In the genomic region with DNA sequence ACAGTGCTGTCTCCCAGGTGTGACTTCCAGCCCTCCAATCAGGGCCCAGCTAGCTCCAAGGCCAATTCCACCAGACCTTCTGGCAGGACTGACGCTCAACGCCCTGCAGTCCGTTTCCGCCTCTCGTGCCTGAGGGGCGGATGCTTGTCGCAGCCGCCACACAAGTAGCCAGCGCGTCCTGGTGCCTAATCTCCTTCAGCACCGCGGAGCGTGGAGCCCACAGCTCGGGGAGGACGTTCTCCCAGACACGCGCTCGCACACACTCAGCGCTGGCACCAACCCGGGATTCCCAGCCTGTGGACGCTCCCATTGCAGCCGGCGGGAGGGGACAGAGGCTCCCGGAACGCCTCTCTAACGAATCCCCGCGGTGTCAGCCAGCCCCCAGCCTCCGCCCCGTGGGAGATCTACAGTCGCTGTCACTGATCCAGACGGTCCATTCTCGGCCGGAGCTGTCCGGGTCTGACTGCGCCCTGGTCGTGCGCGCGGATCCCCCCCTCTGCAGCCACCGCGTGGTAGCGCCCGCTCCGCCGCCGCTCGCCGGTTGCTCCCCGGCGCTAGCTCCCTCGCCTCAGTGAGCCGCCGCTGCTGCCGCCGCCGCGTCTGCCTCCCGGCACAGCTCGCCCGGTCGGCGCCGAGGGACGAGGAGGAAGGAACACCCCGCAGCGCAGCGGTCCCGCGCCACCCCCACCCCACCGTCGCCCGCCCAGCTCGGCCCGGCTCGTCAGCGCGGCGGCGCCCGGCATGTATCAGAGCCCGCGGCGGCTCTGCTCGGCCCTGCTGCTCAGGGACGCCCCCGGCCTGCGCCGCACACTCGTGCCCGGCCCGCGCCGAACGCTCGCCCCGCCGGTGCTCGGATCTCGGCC, we compare ENCODE assay signal across 7 mouse cellular contexts. TPM values are rescaled to one million over a fixed set of nuclear protein-coding genes. Genes with fewer than 3 reads are reported as not detected.
DNase-seq lines count a peak whose midpoint lies in the region; ATAC-seq and TF ChIP-seq lines count a peak whose summit lies in the region.

Gene Noct, plus strand, starts transcription at position 85 of the 863 bp plus-strand sequence.

- no peaks in the 10 kb centered on the region for H3K9me3 ChIP-seq in intestine, postnatal 0 days (ENCODE audit: control insufficient read depth)
- H3K9me3 ChIP-seq in midbrain, embryonic 12.5 days: no peaks in the 10 kb centered on the region

- peak within 1 kb of the TSS; percentile 98 for H3K27ac ChIP-seq in intestine, postnatal 0 days (ENCODE audit: low read depth, low read length)
- peak within 1 kb of the TSS; percentile 96 for H3K27ac ChIP-seq in midbrain, embryonic 12.5 days (replicated peaks)
- peak within 1 kb of the TSS; percentile 96 for H3K27ac ChIP-seq in small intestine, adult 2 months (ENCODE audit: insufficient read depth, low read depth, low read length)

- H3K4me1 ChIP-seq in intestine, postnatal 0 days (replicated peaks; ENCODE audit: control insufficient read depth, insufficient read depth, low read length): no peaks in the 10 kb centered on the region; the same call in 1 of the 2 replicates
- H3K4me1 ChIP-seq in midbrain, embryonic 12.5 days: peaks cover 20% of the 10 kb centered on the region
- peaks cover 12% of the 10 kb centered on the region; the same call in 1 of the 2 replicates for H3K4me1 ChIP-seq in small intestine, adult 2 months (ENCODE audit: control insufficient read depth, insufficient read depth, insufficient read length, low read length)

- peak; percentile 81 for DNase-seq in adrenal gland, adult 8-10 months
- DNase-seq in embryo, embryonic 9.5 days (ENCODE audit: extremely low spot score): peak; percentile 93
- no peak for DNase-seq in gonadal fat pad, adult 2 months (ENCODE audit: low read depth)
- peak; percentile 92 for DNase-seq in left cerebral cortex, postnatal 4 days

- peak within 1 kb of the TSS; percentile 87 for H3K4me3 ChIP-seq in intestine, postnatal 0 days (ENCODE audit: low read depth, low read length)
- peak within 1 kb of the TSS; percentile 91 for H3K4me3 ChIP-seq in midbrain, embryonic 12.5 days
- peak within 1 kb of the TSS; percentile 100 for H3K4me3 ChIP-seq in small intestine, adult 2 months (ENCODE audit: low read depth, low read length)

- H3K27me3 ChIP-seq in intestine, postnatal 0 days (replicated peaks; ENCODE audit: control insufficient read depth, insufficient read depth, low read length): no peaks in the 10 kb centered on the region
- peaks cover 8% of the 10 kb centered on the region; the same call in 1 of the 2 replicates for H3K27me3 ChIP-seq in midbrain, embryonic 12.5 days
- no peaks in the 10 kb centered on the region for H3K27me3 ChIP-seq in small intestine, adult 2 months (ENCODE audit: control insufficient read depth, insufficient read depth, low read length)

- peak within 1 kb of the TSS; percentile 89 for H3K9ac ChIP-seq in intestine, postnatal 0 days (ENCODE audit: low read depth, low read length)
- H3K9ac ChIP-seq in midbrain, embryonic 12.5 days (replicated peaks): peak within 1 kb of the TSS; percentile 94

- H3K36me3 ChIP-seq in intestine, postnatal 0 days (ENCODE audit: control insufficient read depth, insufficient read depth): no peaks in the 10 kb centered on the region
- H3K36me3 ChIP-seq in midbrain, embryonic 12.5 days: no peaks in the 10 kb centered on the region
- 0 out of 2 replicates have a peak, but pooled peaks cover 4% of the 10 kb centered on the region for H3K36me3 ChIP-seq in small intestine, adult 2 months (ENCODE audit: control insufficient read depth, insufficient read depth, low read length)

- no peak for TF ChIP-seq CTCF in intestine, postnatal 0 days (IDR thresholded peaks at IDR 0.05; ENCODE audit: low read depth)
- TF ChIP-seq CTCF in small intestine, adult 2 months (IDR thresholded peaks at IDR 0.05; ENCODE audit: extremely low read depth, insufficient read length, insufficient replicate concordance, low read depth, low read length): no peak

- intact Hi-C loops in left cerebral cortex, postnatal 4 days (cut with DNase I): no loop called here

- peak; percentile 70 for TF ChIP-seq POLR2A in small intestine, adult 2 months (IDR thresholded peaks at IDR 0.05; ENCODE audit: low read depth, low read length)

- peak; percentile 80 for ATAC-seq in intestine, postnatal 0 days
- ATAC-seq in midbrain, embryonic 12.5 days (ENCODE audit: low FRiP score, low read depth): peak; percentile 93

- H3K4me2 ChIP-seq in intestine, postnatal 0 days (replicated peaks; ENCODE audit: low read depth): peak within 1 kb of the TSS; percentile 95
- H3K4me2 ChIP-seq in midbrain, embryonic 12.5 days (replicated peaks): peak within 1 kb of the TSS; percentile 78

- under 1% methylated on average over 92 of the region's 100 CpGs for WGBS in intestine, postnatal 0 days
- WGBS in midbrain, embryonic 12.5 days: under 1% methylated on average over 71 of the region's 100 CpGs
- under 1% methylated on average over 97 of the region's 100 CpGs for WGBS in small intestine, adult 2 months

RNA-seq across cellular contexts. Expression of gene Noct, which starts in this region (rescaled TPM):
- 10 to 100 TPM; 12.8 to 16.4 (median 14.1) TPM for total RNA-seq in adrenal gland, adult 8-10 months (2022)
- 14.4 and 18.1 TPM in 2 replicates for polyA plus RNA-seq in gonadal fat pad, adult 2 months (2012; rRNA removed)
- 11.3 and 12.0 TPM in 2 replicates for polyA plus RNA-seq in intestine, postnatal 0 days (2015; fragmentation: Nextera tagmentation; extraction: Ambion mirVana)
- 10 to 100 TPM; 40.4 to 42.1 TPM for total RNA-seq in left cerebral cortex, postnatal 4 days (2021)
- 15.4 and 16.0 TPM in 2 replicates for polyA plus RNA-seq in midbrain, embryonic 12.5 days (2016; fragmentation: Nextera tagmentation; extraction: Ambion mirVana)
- 19.2 and 56.2 TPM in 2 replicates for polyA plus RNA-seq in small intestine, adult 2 months (2012; rRNA removed)
